Mouse (Mus musculus): Measurements from ENCODE around the gene Hoxc5. TPM values are rescaled to one million over a fixed set of nuclear protein-coding genes. Genes with fewer than 3 reads are reported as not detected.

The Hoxc5 gene
- polyA plus RNA-seq, 1 experiment from 2014 or later, result 20.7 TPM

GRCm38 (mm10) chr15:103015406-103016166, 48.3 kb downstream of the Hoxc5 start:
- H3K27me3 ChIP-seq (replicated peaks), result no peaks in the 10 kb centered on the region
- H3K9me3 ChIP-seq (replicated peaks), result no peaks in the 10 kb centered on the region
- H3K27ac ChIP-seq (replicated peaks), result peak overlapping the region; percentile 89
- peak overlapping the region; percentile 53 for H3K9ac ChIP-seq (replicated peaks)
- H3K36me3 ChIP-seq, result no peaks in the 10 kb centered on the region
- ATAC-seq (ENCODE audit: low FRiP score), result no peak
- peak overlapping the region; percentile 38 for H3K4me3 ChIP-seq (replicated peaks)
- peaks cover 94% of the 10 kb centered on the region for H3K4me1 ChIP-seq
- H3K4me2 ChIP-seq, result peak overlapping the region; percentile 71
- WGBS, result 14% methylated on average over 19 of the region's 19 CpGs

- WGBS, result 19% methylated on average over 9 of the region's 9 CpGs
- Histone ChIP-seq H3K36me3 (no peaks in the 10 kb centered on the region), H3K27ac (replicated peaks) (peak within 1 kb of the TSS; percentile 45), H3K27me3 (replicated peaks) (no peaks in the 10 kb centered on the region), H3K4me1 (peaks cover 83% of the 10 kb centered on the region), H3K9ac (replicated peaks) (no peak within 1 kb of the TSS), H3K9me3 (replicated peaks) (no peaks in the 10 kb centered on the region), H3K4me3 (replicated peaks) (no peak within 1 kb of the TSS), H3K4me2 (0 out of 2 replicates have a peak within 1 kb of the TSS, but pooled peaks have one; percentile 6)
- ATAC-seq (ENCODE audit: low FRiP score), result no peak
Observed at GRCm38 (mm10) chr15:103018636-103019035, 51.4 kb downstream of the Hoxc5 start, which contains the start of gene Hoxc4. TSS of gene Hoxc4 (plus strand) at chr15:103018934.

DNA sequence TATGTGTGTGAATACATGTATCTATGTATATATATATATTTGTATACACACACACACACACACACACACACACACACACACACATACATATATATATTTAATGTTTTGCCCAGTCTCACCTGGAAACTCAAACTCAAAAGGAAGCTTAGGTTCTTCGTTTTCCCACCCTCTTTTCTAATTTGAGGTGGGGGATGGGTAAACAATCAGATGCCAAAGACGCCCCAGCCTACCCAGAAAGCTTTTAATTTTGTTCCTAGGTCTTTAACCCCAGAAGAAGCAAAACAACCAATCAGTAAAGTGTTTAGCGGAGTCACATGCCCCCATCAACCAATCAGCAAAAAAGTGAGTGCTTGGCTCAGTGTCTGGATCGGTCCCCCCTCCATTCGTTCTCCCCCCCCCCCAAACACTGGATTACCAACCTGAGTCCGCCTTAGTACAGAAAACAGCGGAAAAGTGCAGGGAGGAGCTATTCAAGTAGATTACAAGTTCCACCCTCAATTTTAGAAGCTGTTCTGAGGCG, 53.7 kb downstream of the Hoxc5 start:
- no peak for ATAC-seq (ENCODE audit: low FRiP score)
- Histone ChIP-seq H3K36me3 (no peaks in the 10 kb centered on the region), H3K9me3 (replicated peaks) (no peaks in the 10 kb centered on the region), H3K27me3 (replicated peaks) (no peaks in the 10 kb centered on the region), H3K27ac (replicated peaks) (no peak overlapping the region; the same call in 1 of the 2 replicates), H3K9ac (replicated peaks) (no peak overlapping the region), H3K4me2 (peak overlapping the region; percentile 27), H3K4me1 (peaks cover 69% of the 10 kb centered on the region), H3K4me3 (replicated peaks) (no peak overlapping the region)
- WGBS, result 10% methylated on average over 8 of the region's 8 CpGs

DNA sequence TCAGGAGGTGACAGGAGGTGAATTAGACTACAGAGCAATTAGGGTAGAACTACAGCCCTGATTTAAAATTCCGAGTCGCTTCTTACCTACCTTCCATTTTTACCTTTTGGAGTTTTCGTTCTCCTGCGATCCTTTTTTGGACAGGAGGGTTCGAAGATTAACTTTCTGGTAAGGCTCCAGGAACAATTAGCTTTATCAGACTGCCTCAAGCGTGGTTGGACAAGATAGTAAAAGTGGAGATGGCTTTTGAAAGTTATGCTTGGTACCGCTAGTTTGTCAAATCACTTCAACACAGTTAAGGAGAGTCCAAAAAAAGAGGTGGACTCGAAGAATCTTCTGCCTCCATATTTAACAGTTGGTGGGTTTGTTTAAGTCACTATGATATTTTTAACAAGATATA, 54.3 kb downstream of the Hoxc5 start:
- no peaks in the 10 kb centered on the region for H3K36me3 ChIP-seq
- H3K9me3 ChIP-seq (replicated peaks), result no peaks in the 10 kb centered on the region
- H3K27ac ChIP-seq (replicated peaks), result no peak overlapping the region; the same call in 1 of the 2 replicates
- WGBS, result 17% methylated on average over 8 of the region's 8 CpGs
- no peaks in the 10 kb centered on the region for H3K27me3 ChIP-seq (replicated peaks)
- H3K9ac ChIP-seq (replicated peaks), result no peak overlapping the region
- H3K4me1 ChIP-seq, result peaks cover 71% of the 10 kb centered on the region
- no peak overlapping the region for H3K4me3 ChIP-seq (replicated peaks)
- no peak for ATAC-seq (ENCODE audit: low FRiP score)
- H3K4me2 ChIP-seq, result peak overlapping the region; percentile 27

- no peak for ATAC-seq (ENCODE audit: low FRiP score)
- H3K27me3 ChIP-seq (replicated peaks), result no peaks in the 10 kb centered on the region
- 10% methylated on average over 2 of the region's 2 CpGs for WGBS
- no peak overlapping the region for H3K4me3 ChIP-seq (replicated peaks)
- H3K27ac ChIP-seq (replicated peaks), result no peak overlapping the region
- no peaks in the 10 kb centered on the region for H3K36me3 ChIP-seq
- no peaks in the 10 kb centered on the region for H3K9me3 ChIP-seq (replicated peaks)
- no peak overlapping the region for H3K4me2 ChIP-seq
- H3K9ac ChIP-seq (replicated peaks), result no peak overlapping the region
- peaks cover 69% of the 10 kb centered on the region for H3K4me1 ChIP-seq
Observed at GRCm38 (mm10) chr15:103024131-103024530, 56.9 kb downstream of the Hoxc5 start.

- ATAC-seq (ENCODE audit: low FRiP score), result peak; percentile 26; the same call in 1 of the 2 replicates
- Histone ChIP-seq H3K27ac (replicated peaks) (peak overlapping the region; percentile 74), H3K27me3 (replicated peaks) (no peaks in the 10 kb centered on the region), H3K4me2 (peak overlapping the region; percentile 50), H3K36me3 (no peaks in the 10 kb centered on the region), H3K4me1 (peaks cover 63% of the 10 kb centered on the region), H3K4me3 (replicated peaks) (peak overlapping the region; percentile 14), H3K9ac (replicated peaks) (peak overlapping the region; percentile 28; the same call in 1 of the 2 replicates), H3K9me3 (replicated peaks) (no peaks in the 10 kb centered on the region)
- WGBS, result 7% methylated on average over 43 of the region's 43 CpGs
Observed at GRCm38 (mm10) chr15:103027266-103028235, 60.3 kb downstream of the Hoxc5 start.

DNA sequence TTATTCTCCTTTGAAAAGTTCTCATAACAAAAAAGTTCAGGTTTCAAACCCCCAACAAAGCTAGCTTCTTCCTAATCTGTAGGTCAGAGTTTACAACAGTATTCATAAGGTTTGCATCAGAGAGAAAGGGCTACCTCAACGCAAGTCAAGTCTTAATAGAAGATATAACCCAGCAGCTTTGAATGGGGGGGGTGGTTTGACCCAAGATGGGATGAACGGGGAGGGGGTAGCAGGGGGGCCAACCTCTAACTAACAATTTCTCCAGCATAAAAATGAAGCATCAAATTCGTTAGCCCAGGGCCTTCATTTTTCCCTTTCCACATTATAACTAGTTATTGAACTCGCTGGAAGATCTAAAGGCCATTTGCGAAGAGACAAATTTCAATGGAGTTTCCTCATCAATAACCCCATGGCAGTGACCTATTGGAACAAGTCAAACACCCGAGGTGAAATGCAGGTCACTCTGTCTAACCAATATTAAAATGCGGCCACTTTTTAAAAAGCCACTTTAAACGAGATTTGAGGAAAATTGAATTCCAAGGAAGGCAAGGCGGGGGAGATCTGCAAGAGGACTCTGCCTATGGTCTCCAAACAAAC, 61.8 kb downstream of the Hoxc5 start:
- Histone ChIP-seq H3K9ac (replicated peaks) (no peak overlapping the region), H3K36me3 (no peaks in the 10 kb centered on the region), H3K4me2 (no peak overlapping the region), H3K27me3 (replicated peaks) (no peaks in the 10 kb centered on the region), H3K4me1 (peaks cover 76% of the 10 kb centered on the region), H3K4me3 (replicated peaks) (no peak overlapping the region), H3K27ac (replicated peaks) (peak overlapping the region; percentile 74; the same call in 1 of the 2 replicates), H3K9me3 (replicated peaks) (no peaks in the 10 kb centered on the region)
- 40% methylated on average over 9 of the region's 9 CpGs for WGBS
- no peak for ATAC-seq (ENCODE audit: low FRiP score)

- Histone ChIP-seq H3K36me3 (no peaks in the 10 kb centered on the region), H3K9ac (replicated peaks) (0 out of 2 replicates have a peak overlapping the region, but pooled peaks have one; percentile 3), H3K4me2 (peak overlapping the region; percentile 37), H3K9me3 (replicated peaks) (no peaks in the 10 kb centered on the region), H3K4me3 (replicated peaks) (no peak overlapping the region), H3K27me3 (replicated peaks) (no peaks in the 10 kb centered on the region), H3K4me1 (peaks cover 81% of the 10 kb centered on the region), H3K27ac (replicated peaks) (peak overlapping the region; percentile 68)
- no peak for ATAC-seq (ENCODE audit: low FRiP score)
- 23% methylated on average over 8 of the region's 8 CpGs for WGBS
Observed at GRCm38 (mm10) chr15:103030142-103030541, 62.9 kb downstream of the Hoxc5 start.

DNA sequence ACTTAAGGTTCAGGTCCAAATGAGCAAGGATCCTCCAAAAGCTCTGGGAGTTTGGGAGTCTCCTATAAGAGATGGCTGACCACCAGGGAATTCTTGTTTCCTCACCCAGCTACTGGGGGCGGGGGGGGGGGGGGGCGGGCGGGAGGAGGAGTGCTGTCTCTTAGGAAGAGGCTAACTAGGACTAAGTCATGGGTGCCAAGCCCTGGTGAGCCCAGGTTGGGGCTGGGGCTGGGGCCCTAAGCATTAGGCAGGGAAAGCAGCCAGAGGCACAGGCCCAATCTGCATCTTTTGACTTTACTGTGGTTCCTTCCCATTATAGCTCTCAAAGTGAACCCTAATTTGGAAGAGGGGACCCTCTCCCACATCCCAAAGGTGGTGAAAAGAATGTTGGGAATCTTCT, 64.9 kb downstream of the Hoxc5 start:
- no peak for ATAC-seq (ENCODE audit: low FRiP score)
- no peaks in the 10 kb centered on the region for H3K9me3 ChIP-seq (replicated peaks)
- H3K4me2 ChIP-seq, result peak overlapping the region; percentile 44
- H3K9ac ChIP-seq (replicated peaks), result peak overlapping the region; percentile 24
- peak overlapping the region; percentile 66 for H3K27ac ChIP-seq (replicated peaks)
- WGBS, result no CpG with 5 or more reads among the region's 3 CpGs
- peaks cover 84% of the 10 kb centered on the region for H3K4me1 ChIP-seq
- H3K27me3 ChIP-seq (replicated peaks), result no peaks in the 10 kb centered on the region
- no peaks in the 10 kb centered on the region for H3K36me3 ChIP-seq
- H3K4me3 ChIP-seq (replicated peaks), result peak overlapping the region; percentile 8; the same call in 1 of the 2 replicates

GRCm38 (mm10) chr15:103032646-103033575, 65.7 kb downstream of the Hoxc5 start:
- peak overlapping the region; percentile 24 for H3K9ac ChIP-seq (replicated peaks)
- H3K4me3 ChIP-seq (replicated peaks), result peak overlapping the region; percentile 8; the same call in 1 of the 2 replicates
- peak overlapping the region; percentile 66 for H3K27ac ChIP-seq (replicated peaks)
- no peaks in the 10 kb centered on the region for H3K9me3 ChIP-seq (replicated peaks)
- H3K4me2 ChIP-seq, result peak overlapping the region; percentile 44
- no peaks in the 10 kb centered on the region for H3K27me3 ChIP-seq (replicated peaks)
- peaks cover 81% of the 10 kb centered on the region for H3K4me1 ChIP-seq
- ATAC-seq (ENCODE audit: low FRiP score), result peak; percentile 51; the same call in 1 of the 2 replicates
- WGBS, result 3% methylated on average over 26 of the region's 26 CpGs
- no peaks in the 10 kb centered on the region for H3K36me3 ChIP-seq

All from neural tube, embryonic 15.5 days (tissue).